Mouse (Mus musculus) left cerebral cortex, postnatal 14 days (tissue): ENCODE results near the gene Yeats4. TPM values are rescaled to one million over a fixed set of nuclear protein-coding genes. Genes with fewer than 3 reads are reported as not detected.

Source experiments
- DNase-seq, 2 experiments: peaks; one replicate each; pipeline ENCODE4 v3.0.0; 2021 to 2022; ENCODE audit warnings: low spot score in 2 of 2, mixed read lengths in 1 of 2
- intact Hi-C: fragments of 180-260 bp; cut with DNase I; formaldehyde crosslinking; loops from one replicate; pipeline ENCODE4 v1.15.1; 2025
- total RNA-seq, 2 experiments: library from RNA; stranded (reverse); gene quantifications; 2 replicates each; pipeline ENCODE4 v1.2.3; 2021

Yeats4 gene
- total RNA-seq, 2 experiments from 2014 or later, result 56.6 to 61.7 TPM

- intact Hi-C loops, result loop anchor here (5.0 kb wide), 2 partner anchors 61 to 146 kb away; partner anchors contain the start of genes Cct2 and Frs2
- DNase-seq, result no peak
These were observed 16.1 kb downstream of the Yeats4 start for GRCm38 (mm10) chr10:117208221-117208620.

GRCm38 (mm10) chr10:117206070-117206469 is 18.2 kb downstream of the Yeats4 start:
- DNase-seq, result no peak
- intact Hi-C loops, result loop anchor here (5.0 kb wide), 2 partner anchors 59 to 144 kb away; partner anchors contain the start of genes Cct2 and Frs2

GRCm38 (mm10) chr10:117203558-117203981 is 20.7 kb downstream of the Yeats4 start:
- DNase-seq, result no peak
- intact Hi-C loops, result no loop called here

- intact Hi-C loops, result no loop called here
- DNase-seq, result no peak
These were observed 21.2 kb downstream of the Yeats4 start for GRCm38 (mm10) chr10:117202981-117203557.

- intact Hi-C loops, result no loop called here
- DNase-seq, result no peak
These were observed 24.6 kb downstream of the Yeats4 start for GRCm38 (mm10) chr10:117199701-117200100.

GRCm38 (mm10) chr10:117196696-117197095 is 27.6 kb downstream of the Yeats4 start:
- no peak for DNase-seq
- intact Hi-C loops, result no loop called here

- intact Hi-C loops, result no loop called here
These were observed 28.6 kb downstream of the Yeats4 start for GRCm38 (mm10) chr10:117195748-117196147.

GRCm38 (mm10) chr10:117195005-117195404 is 29.3 kb downstream of the Yeats4 start:
- intact Hi-C loops, result no loop called here
- no peak for DNase-seq

More at GRCm38 (mm10) chr10:117195748-117196147, 28.6 kb downstream of the Yeats4 start:
- no peak for DNase-seq

GRCm38 (mm10) chr10:117193364-117193763 is 30.9 kb downstream of the Yeats4 start:
- no peak for DNase-seq
- intact Hi-C loops, result no loop called here

GRCm38 (mm10) chr10:117185399-117186089 is 38.8 kb downstream of the Yeats4 start:
- intact Hi-C loops, result no loop called here
- DNase-seq, result no peak

- no peak for DNase-seq
- intact Hi-C loops, result no loop called here
These were observed 43.2 kb downstream of the Yeats4 start for GRCm38 (mm10) chr10:117181098-117181497.

GRCm38 (mm10) chr10:117174645-117175044 is 49.7 kb downstream of the Yeats4 start:
- intact Hi-C loops, result no loop called here
- no peak for DNase-seq

- no peak for DNase-seq
- intact Hi-C loops, result no loop called here
These were observed 50.5 kb downstream of the Yeats4 start for GRCm38 (mm10) chr10:117173566-117174438.

GRCm38 (mm10) chr10:117173111-117173510 is 51.2 kb downstream of the Yeats4 start:
- DNase-seq, result no peak
- intact Hi-C loops, result no loop called here

- intact Hi-C loops, result no loop called here
- no peak for DNase-seq
These were observed 52.2 kb downstream of the Yeats4 start for GRCm38 (mm10) chr10:117172069-117172468.

GRCm38 (mm10) chr10:117166785-117167425 is 57.4 kb downstream of the Yeats4 start:
- intact Hi-C loops, result no loop called here

More at GRCm38 (mm10) chr10:117166785-117167425, 57.4 kb downstream of the Yeats4 start:
- DNase-seq, result no peak
